Mouse (Mus musculus): ENCODE results near the gene Agtpbp1.

Agtpbp1 gene

GRCm38 (mm10) chr13:59429369-59429768, 155.7 kb downstream of the Agtpbp1 start:
- no peak for DNase-seq (ENCODE audit: low spot score in 2 of 2)

DNA sequence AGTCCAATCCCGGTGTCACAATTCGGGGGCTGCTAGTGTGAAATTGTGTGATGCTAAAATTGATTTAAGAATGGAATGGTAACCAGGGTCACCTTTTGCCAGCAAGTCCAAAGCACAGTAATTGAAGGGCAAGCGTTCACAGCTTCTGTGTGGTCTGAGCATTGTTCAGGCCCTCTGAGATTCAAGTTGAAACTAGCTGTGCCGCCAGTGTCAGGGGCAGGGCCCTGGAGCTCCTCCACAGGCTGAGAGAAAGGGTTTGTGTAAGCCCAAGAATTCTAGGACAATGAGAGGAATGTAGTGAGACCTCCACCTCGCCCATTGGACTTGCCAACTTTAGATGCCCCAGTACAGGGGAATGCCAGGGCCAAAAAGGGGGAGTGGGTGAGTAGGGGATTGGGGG, 161.2 kb downstream of the Agtpbp1 start:
- no peak for DNase-seq (ENCODE audit: low spot score in 2 of 2)

DNA sequence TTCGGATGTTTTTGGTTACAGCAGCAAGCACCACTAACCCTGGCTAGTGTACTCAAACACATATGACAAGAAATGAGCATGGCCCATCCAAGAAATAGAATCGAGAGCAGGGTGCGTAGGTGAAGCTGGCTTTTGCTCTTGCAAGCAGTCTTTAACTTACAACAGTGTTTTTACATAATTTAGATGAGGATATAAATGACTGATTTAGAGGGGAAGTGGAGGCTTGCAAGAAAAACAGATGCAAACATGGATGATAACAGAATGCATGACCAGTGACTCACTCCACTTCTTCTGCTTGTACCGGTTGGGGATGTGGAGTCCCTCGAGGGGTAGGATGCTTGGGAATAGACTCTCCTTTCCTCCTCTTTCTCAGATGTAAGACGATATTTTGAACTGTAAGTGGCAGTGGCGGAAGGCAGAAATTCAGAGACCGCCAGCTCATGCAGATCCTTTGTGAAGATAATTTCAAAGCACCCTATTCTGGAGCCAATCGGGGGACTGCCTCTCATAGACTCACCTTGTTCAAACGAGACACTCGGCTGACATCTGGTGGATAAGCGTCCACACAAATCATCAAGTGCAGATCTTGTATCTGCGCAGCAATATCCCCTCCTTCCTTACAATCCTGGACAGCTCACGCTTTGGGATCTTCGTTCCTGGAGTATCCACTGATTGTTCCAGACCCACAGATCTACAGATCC, 168.3 kb downstream of the Agtpbp1 start:
- no peak for DNase-seq (ENCODE audit: low spot score in 2 of 2)

- DNase-seq (ENCODE audit: low spot score in 2 of 2), result no peak
Measured at GRCm38 (mm10) chr13:59413885-59414284, 171.1 kb downstream of the Agtpbp1 start.

- DNase-seq (ENCODE audit: low spot score in 2 of 2), result no peak
Measured at GRCm38 (mm10) chr13:59412672-59413071, 172.4 kb downstream of the Agtpbp1 start.

- no peak for DNase-seq (ENCODE audit: low spot score in 2 of 2)
Measured at GRCm38 (mm10) chr13:59407182-59407581, 177.8 kb downstream of the Agtpbp1 start.

DNA sequence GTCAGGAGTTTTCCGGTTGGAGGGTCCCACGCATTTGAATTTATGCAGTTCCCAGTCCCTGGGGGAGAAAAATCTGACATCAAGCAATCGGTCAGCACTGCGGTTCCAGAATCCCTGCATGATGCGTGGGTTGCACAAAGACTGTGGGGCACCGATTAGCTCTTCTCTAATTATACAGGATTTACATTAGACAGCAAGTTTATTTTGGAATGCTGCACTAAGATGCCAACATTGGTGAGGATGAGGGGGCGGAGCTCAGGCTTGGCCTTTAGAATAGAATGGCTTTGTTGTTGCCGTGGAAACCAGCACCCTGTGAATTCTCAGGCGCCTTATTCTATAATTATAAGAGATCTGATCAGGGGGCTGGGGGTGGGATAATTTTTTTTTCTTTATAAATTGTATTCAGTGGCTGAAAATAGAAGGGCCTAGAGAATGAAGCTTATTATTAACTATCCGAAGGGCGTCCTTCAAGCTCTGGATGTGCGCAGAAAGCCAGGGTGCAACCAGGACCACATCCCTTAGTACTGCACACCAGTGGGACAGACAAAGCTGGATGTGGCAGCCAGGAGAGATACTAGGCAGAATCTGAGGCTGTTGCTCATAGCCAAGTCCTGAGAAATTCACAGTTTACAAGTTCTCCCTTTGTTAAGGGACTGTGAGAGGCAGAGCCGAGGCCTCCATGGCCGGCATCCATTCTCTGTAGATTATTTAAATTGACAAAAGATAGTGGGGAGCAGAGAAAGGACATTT, 182.8 kb downstream of the Agtpbp1 start:
- DNase-seq (ENCODE audit: low spot score in 2 of 2), result peak; percentile 84 to 91

GRCm38 (mm10) chr13:59397571-59397970, 187.5 kb downstream of the Agtpbp1 start:
- DNase-seq (ENCODE audit: low spot score in 2 of 2), result peak in 1 of 2 experiments; percentile 59
